Mouse (Mus musculus): ENCODE data around the gene Enpp5. TPM values are rescaled to one million over a fixed set of nuclear protein-coding genes. Genes with fewer than 3 reads are reported as not detected.

Enpp5 gene
- polyA plus RNA-seq, 1 experiment from 2014 or later = 10.0 TPM

GRCm38 (mm10) chr17:44053427-44053826, 25.2 kb upstream of the Enpp5 start:
- Histone ChIP-seq H3K9me3 (replicated peaks; ENCODE audit: control insufficient read depth, low read length) (no peaks in the 10 kb centered on the region), H3K36me3 (ENCODE audit: control insufficient read depth, insufficient read depth, low read length) (no peaks in the 10 kb centered on the region), H3K4me2 (no peak overlapping the region), H3K27me3 (ENCODE audit: control insufficient read depth, insufficient read depth, low read length) (no peaks in the 10 kb centered on the region), H3K4me1 (ENCODE audit: control insufficient read depth, insufficient read depth, low read length) (no peaks in the 10 kb centered on the region), H3K4me3 (ENCODE audit: low read depth, low read length) (no peak overlapping the region), H3K9ac (ENCODE audit: low read depth, low read length) (no peak overlapping the region), H3K27ac (ENCODE audit: low read depth, low read length) (no peak overlapping the region)
- 71% methylated on average over 4 of the region's 4 CpGs for WGBS (ENCODE audit: insufficient replicate concordance)
- no peak for ATAC-seq (replicated peaks; ENCODE audit: insufficient number of reproducible peaks, low FRiP score, low TSS enrichment)

- ATAC-seq (replicated peaks; ENCODE audit: insufficient number of reproducible peaks, low FRiP score, low TSS enrichment) = no peak
- 85% methylated on average over 1 of the region's 1 CpGs for WGBS (ENCODE audit: insufficient replicate concordance)
- Histone ChIP-seq H3K9ac (ENCODE audit: low read depth, low read length) (no peak overlapping the region), H3K9me3 (replicated peaks; ENCODE audit: control insufficient read depth, low read length) (no peaks in the 10 kb centered on the region), H3K4me1 (ENCODE audit: control insufficient read depth, insufficient read depth, low read length) (no peaks in the 10 kb centered on the region), H3K27ac (ENCODE audit: low read depth, low read length) (no peak overlapping the region), H3K27me3 (ENCODE audit: control insufficient read depth, insufficient read depth, low read length) (no peaks in the 10 kb centered on the region), H3K36me3 (ENCODE audit: control insufficient read depth, insufficient read depth, low read length) (no peaks in the 10 kb centered on the region), H3K4me2 (no peak overlapping the region), H3K4me3 (ENCODE audit: low read depth, low read length) (no peak overlapping the region)
Measured at GRCm38 (mm10) chr17:44057123-44057522, 21.5 kb upstream of the Enpp5 start.

- no peak for ATAC-seq (replicated peaks; ENCODE audit: insufficient number of reproducible peaks, low FRiP score, low TSS enrichment)
- Histone ChIP-seq H3K4me1 (ENCODE audit: control insufficient read depth, insufficient read depth, low read length) (no peaks in the 10 kb centered on the region), H3K4me3 (ENCODE audit: low read depth, low read length) (no peak overlapping the region), H3K27me3 (ENCODE audit: control insufficient read depth, insufficient read depth, low read length) (no peaks in the 10 kb centered on the region), H3K4me2 (no peak overlapping the region), H3K27ac (ENCODE audit: low read depth, low read length) (no peak overlapping the region), H3K36me3 (ENCODE audit: control insufficient read depth, insufficient read depth, low read length) (no peaks in the 10 kb centered on the region), H3K9me3 (replicated peaks; ENCODE audit: control insufficient read depth, low read length) (no peaks in the 10 kb centered on the region), H3K9ac (ENCODE audit: low read depth, low read length) (no peak overlapping the region)
Measured at GRCm38 (mm10) chr17:44058145-44058544, 20.5 kb upstream of the Enpp5 start.

GRCm38 (mm10) chr17:44060781-44061180, 17.8 kb upstream of the Enpp5 start:
- H3K4me3 ChIP-seq (ENCODE audit: low read depth, low read length) = no peak overlapping the region
- no peak overlapping the region for H3K9ac ChIP-seq (ENCODE audit: low read depth, low read length)
- no peaks in the 10 kb centered on the region for H3K36me3 ChIP-seq (ENCODE audit: control insufficient read depth, insufficient read depth, low read length)
- 79% methylated on average over 1 of the region's 1 CpGs for WGBS (ENCODE audit: insufficient replicate concordance)
- H3K4me1 ChIP-seq (ENCODE audit: control insufficient read depth, insufficient read depth, low read length) = no peaks in the 10 kb centered on the region
- H3K27me3 ChIP-seq (ENCODE audit: control insufficient read depth, insufficient read depth, low read length) = no peaks in the 10 kb centered on the region
- no peaks in the 10 kb centered on the region for H3K9me3 ChIP-seq (replicated peaks; ENCODE audit: control insufficient read depth, low read length)
- no peak overlapping the region for H3K27ac ChIP-seq (ENCODE audit: low read depth, low read length)
- H3K4me2 ChIP-seq = no peak overlapping the region
- no peak for ATAC-seq (replicated peaks; ENCODE audit: insufficient number of reproducible peaks, low FRiP score, low TSS enrichment)

- no peaks in the 10 kb centered on the region for H3K9me3 ChIP-seq (replicated peaks; ENCODE audit: control insufficient read depth, low read length)
- no peak overlapping the region for H3K4me3 ChIP-seq (ENCODE audit: low read depth, low read length)
- H3K9ac ChIP-seq (ENCODE audit: low read depth, low read length) = no peak overlapping the region
- no peak overlapping the region for H3K27ac ChIP-seq (ENCODE audit: low read depth, low read length)
- 75% methylated on average over 5 of the region's 5 CpGs for WGBS (ENCODE audit: insufficient replicate concordance)
- H3K4me1 ChIP-seq (ENCODE audit: control insufficient read depth, insufficient read depth, low read length) = no peaks in the 10 kb centered on the region
- H3K27me3 ChIP-seq (ENCODE audit: control insufficient read depth, insufficient read depth, low read length) = no peaks in the 10 kb centered on the region
- no peak for ATAC-seq (replicated peaks; ENCODE audit: insufficient number of reproducible peaks, low FRiP score, low TSS enrichment)
- no peaks in the 10 kb centered on the region for H3K36me3 ChIP-seq (ENCODE audit: control insufficient read depth, insufficient read depth, low read length)
- no peak overlapping the region for H3K4me2 ChIP-seq
Measured at GRCm38 (mm10) chr17:44061289-44061890, 17.2 kb upstream of the Enpp5 start.

- no peak overlapping the region for H3K4me2 ChIP-seq
- H3K27me3 ChIP-seq (ENCODE audit: control insufficient read depth, insufficient read depth, low read length) = no peaks in the 10 kb centered on the region
- no peak for ATAC-seq (replicated peaks; ENCODE audit: insufficient number of reproducible peaks, low FRiP score, low TSS enrichment)
- no peaks in the 10 kb centered on the region for H3K4me1 ChIP-seq (ENCODE audit: control insufficient read depth, insufficient read depth, low read length)
- H3K4me3 ChIP-seq (ENCODE audit: low read depth, low read length) = no peak overlapping the region
- no peaks in the 10 kb centered on the region for H3K36me3 ChIP-seq (ENCODE audit: control insufficient read depth, insufficient read depth, low read length)
- H3K9ac ChIP-seq (ENCODE audit: low read depth, low read length) = no peak overlapping the region
- H3K9me3 ChIP-seq (replicated peaks; ENCODE audit: control insufficient read depth, low read length) = no peaks in the 10 kb centered on the region
- no peak overlapping the region for H3K27ac ChIP-seq (ENCODE audit: low read depth, low read length)
- 58% methylated on average over 6 of the region's 6 CpGs for WGBS (ENCODE audit: insufficient replicate concordance)
Measured at GRCm38 (mm10) chr17:44068876-44069275, 9.7 kb upstream of the Enpp5 start.

- Histone ChIP-seq H3K4me1 (ENCODE audit: control insufficient read depth, insufficient read depth, low read length) (no peaks in the 10 kb centered on the region), H3K27me3 (ENCODE audit: control insufficient read depth, insufficient read depth, low read length) (no peaks in the 10 kb centered on the region), H3K9ac (ENCODE audit: low read depth, low read length) (no peak overlapping the region), H3K4me2 (no peak overlapping the region), H3K36me3 (ENCODE audit: control insufficient read depth, insufficient read depth, low read length) (no peaks in the 10 kb centered on the region), H3K9me3 (replicated peaks; ENCODE audit: control insufficient read depth, low read length) (no peaks in the 10 kb centered on the region), H3K4me3 (ENCODE audit: low read depth, low read length) (no peak overlapping the region), H3K27ac (ENCODE audit: low read depth, low read length) (no peak overlapping the region)
- no peak for ATAC-seq (replicated peaks; ENCODE audit: insufficient number of reproducible peaks, low FRiP score, low TSS enrichment)
Measured at GRCm38 (mm10) chr17:44071680-44072079, 6.9 kb upstream of the Enpp5 start.

GRCm38 (mm10) chr17:44075601-44076000, 3.0 kb upstream of the Enpp5 start:
- H3K27me3 ChIP-seq (ENCODE audit: control insufficient read depth, insufficient read depth, low read length) = no peaks in the 10 kb centered on the region
- WGBS (ENCODE audit: insufficient replicate concordance) = 75% methylated on average over 3 of the region's 3 CpGs
- no peak for ATAC-seq (replicated peaks; ENCODE audit: insufficient number of reproducible peaks, low FRiP score, low TSS enrichment)
- no peaks in the 10 kb centered on the region for H3K36me3 ChIP-seq (ENCODE audit: control insufficient read depth, insufficient read depth, low read length)
- no peaks in the 10 kb centered on the region for H3K4me1 ChIP-seq (ENCODE audit: control insufficient read depth, insufficient read depth, low read length)
- no peak overlapping the region for H3K9ac ChIP-seq (ENCODE audit: low read depth, low read length)
- H3K4me2 ChIP-seq = no peak overlapping the region
- H3K4me3 ChIP-seq (ENCODE audit: low read depth, low read length) = no peak overlapping the region
- no peaks in the 10 kb centered on the region for H3K9me3 ChIP-seq (replicated peaks; ENCODE audit: control insufficient read depth, low read length)
- no peak overlapping the region for H3K27ac ChIP-seq (ENCODE audit: low read depth, low read length)

- Histone ChIP-seq H3K27ac (ENCODE audit: low read depth, low read length) (no peak overlapping the region), H3K9ac (ENCODE audit: low read depth, low read length) (no peak overlapping the region), H3K4me3 (ENCODE audit: low read depth, low read length) (no peak overlapping the region), H3K4me2 (no peak overlapping the region), H3K9me3 (replicated peaks; ENCODE audit: control insufficient read depth, low read length) (no peaks in the 10 kb centered on the region), H3K36me3 (ENCODE audit: control insufficient read depth, insufficient read depth, low read length) (no peaks in the 10 kb centered on the region), H3K4me1 (ENCODE audit: control insufficient read depth, insufficient read depth, low read length) (no peaks in the 10 kb centered on the region), H3K27me3 (ENCODE audit: control insufficient read depth, insufficient read depth, low read length) (no peaks in the 10 kb centered on the region)
- no peak for ATAC-seq (replicated peaks; ENCODE audit: insufficient number of reproducible peaks, low FRiP score, low TSS enrichment)
- 50% methylated on average over 6 of the region's 6 CpGs for WGBS (ENCODE audit: insufficient replicate concordance)
Measured at GRCm38 (mm10) chr17:44076051-44076680, 2.4 kb upstream of the Enpp5 start.
